Mouse (Mus musculus): Measurements from ENCODE around the gene Ccdc177. TPM values are rescaled to one million over a fixed set of nuclear protein-coding genes. Genes with fewer than 3 reads are reported as not detected.
A peak's percentile ranks its signal among the peaks of the same experiment; 100 is the strongest.

The Ccdc177 gene
- polyA plus RNA-seq, 1 experiment from 2014 or later = 0.17 TPM

GRCm38 (mm10) chr12:80782190-80782589 is 21.7 kb upstream of the Ccdc177 start:
- Histone ChIP-seq H3K4me1 (peaks cover 3% of the 10 kb centered on the region; the same call in 1 of the 2 replicates), H3K36me3 (no peaks in the 10 kb centered on the region), H3K27me3 (replicated peaks) (no peaks in the 10 kb centered on the region), H3K4me3 (replicated peaks) (no peak overlapping the region), H3K9ac (no peak overlapping the region), H3K9me3 (no peaks in the 10 kb centered on the region), H3K4me2 (no peak overlapping the region), H3K27ac (no peak overlapping the region)
- ATAC-seq (ENCODE audit: insufficient read depth, low FRiP score, low read depth) = no peak
- WGBS = 61% methylated on average over 3 of the region's 3 CpGs

- Histone ChIP-seq H3K4me1 (no peaks in the 10 kb centered on the region), H3K4me2 (no peak overlapping the region), H3K27me3 (replicated peaks) (no peaks in the 10 kb centered on the region), H3K36me3 (no peaks in the 10 kb centered on the region), H3K4me3 (replicated peaks) (no peak overlapping the region), H3K27ac (no peak overlapping the region), H3K9me3 (no peaks in the 10 kb centered on the region), H3K9ac (no peak overlapping the region)
- no peak for ATAC-seq (ENCODE audit: insufficient read depth, low FRiP score, low read depth)
- 93% methylated on average over 4 of the region's 4 CpGs for WGBS
Observed at GRCm38 (mm10) chr12:80779760-80780159, 19.3 kb upstream of the Ccdc177 start.

- Histone ChIP-seq H3K4me2 (no peak overlapping the region), H3K4me1 (no peaks in the 10 kb centered on the region)
- 72% methylated on average over 16 of the region's 16 CpGs for WGBS
Observed at GRCm38 (mm10) chr12:80778188-80778936, 17.9 kb upstream of the Ccdc177 start.

GRCm38 (mm10) chr12:80776046-80776634 is 15.7 kb upstream of the Ccdc177 start:
- no peak for ATAC-seq (ENCODE audit: insufficient read depth, low FRiP score, low read depth)

More at GRCm38 (mm10) chr12:80778188-80778936, 17.9 kb upstream of the Ccdc177 start:
- H3K9ac ChIP-seq = no peak overlapping the region
- H3K9me3 ChIP-seq = no peaks in the 10 kb centered on the region
- H3K36me3 ChIP-seq = no peaks in the 10 kb centered on the region
- no peak overlapping the region for H3K27ac ChIP-seq
- no peaks in the 10 kb centered on the region for H3K27me3 ChIP-seq (replicated peaks)
- no peak overlapping the region for H3K4me3 ChIP-seq (replicated peaks)
- peak; percentile 94 for ATAC-seq (ENCODE audit: insufficient read depth, low FRiP score, low read depth)

GRCm38 (mm10) chr12:80774786-80775185 is 14.3 kb upstream of the Ccdc177 start:
- Histone ChIP-seq H3K4me2 (no peak overlapping the region), H3K9ac (no peak overlapping the region), H3K27ac (no peak overlapping the region), H3K27me3 (replicated peaks) (no peaks in the 10 kb centered on the region), H3K4me1 (no peaks in the 10 kb centered on the region), H3K4me3 (replicated peaks) (no peak overlapping the region), H3K9me3 (no peaks in the 10 kb centered on the region), H3K36me3 (no peaks in the 10 kb centered on the region)
- 61% methylated on average over 7 of the region's 7 CpGs for WGBS
- ATAC-seq (ENCODE audit: insufficient read depth, low FRiP score, low read depth) = no peak

More at GRCm38 (mm10) chr12:80776046-80776634, 15.7 kb upstream of the Ccdc177 start:
- H3K36me3 ChIP-seq = no peaks in the 10 kb centered on the region
- no peaks in the 10 kb centered on the region for H3K4me1 ChIP-seq
- no peak overlapping the region for H3K4me3 ChIP-seq (replicated peaks)
- no peak overlapping the region for H3K9ac ChIP-seq
- WGBS = 65% methylated on average over 4 of the region's 4 CpGs
- no peak overlapping the region for H3K27ac ChIP-seq
- no peak overlapping the region for H3K4me2 ChIP-seq
- no peaks in the 10 kb centered on the region for H3K27me3 ChIP-seq (replicated peaks)
- no peaks in the 10 kb centered on the region for H3K9me3 ChIP-seq

- H3K27me3 ChIP-seq (replicated peaks) = no peaks in the 10 kb centered on the region
- WGBS = 19% methylated on average over 11 of the region's 11 CpGs
- no peaks in the 10 kb centered on the region for H3K4me1 ChIP-seq
- peak; percentile 79 for ATAC-seq (ENCODE audit: insufficient read depth, low FRiP score, low read depth)
- H3K9me3 ChIP-seq = no peaks in the 10 kb centered on the region
- no peak overlapping the region for H3K4me3 ChIP-seq (replicated peaks)
- H3K9ac ChIP-seq = no peak overlapping the region
- H3K4me2 ChIP-seq = peak overlapping the region; percentile 17; the same call in 1 of the 2 replicates
- no peaks in the 10 kb centered on the region for H3K36me3 ChIP-seq
- H3K27ac ChIP-seq = no peak overlapping the region
Observed at GRCm38 (mm10) chr12:80769697-80770096, 9.2 kb upstream of the Ccdc177 start.

GRCm38 (mm10) chr12:80764116-80764515 is 3.6 kb upstream of the Ccdc177 start:
- Histone ChIP-seq H3K4me3 (replicated peaks) (no peak overlapping the region), H3K9ac (no peak overlapping the region), H3K9me3 (no peaks in the 10 kb centered on the region), H3K4me2 (no peak overlapping the region), H3K4me1 (peaks cover 14% of the 10 kb centered on the region), H3K27ac (no peak overlapping the region), H3K27me3 (replicated peaks) (peaks cover 33% of the 10 kb centered on the region), H3K36me3 (no peaks in the 10 kb centered on the region)
- no peak for ATAC-seq (ENCODE audit: insufficient read depth, low FRiP score, low read depth)
- 64% methylated on average over 4 of the region's 4 CpGs for WGBS

- Histone ChIP-seq H3K4me1 (peaks cover 24% of the 10 kb centered on the region), H3K36me3 (no peaks in the 10 kb centered on the region), H3K4me3 (replicated peaks) (no peak overlapping the region), H3K9me3 (no peaks in the 10 kb centered on the region), H3K27ac (no peak overlapping the region), H3K4me2 (no peak overlapping the region), H3K9ac (no peak overlapping the region), H3K27me3 (replicated peaks) (peaks cover 44% of the 10 kb centered on the region)
- ATAC-seq (ENCODE audit: insufficient read depth, low FRiP score, low read depth) = no peak
- WGBS = 71% methylated on average over 5 of the region's 5 CpGs
Observed at GRCm38 (mm10) chr12:80762982-80763381, 2.5 kb upstream of the Ccdc177 start.

- Histone ChIP-seq H3K27ac (no peak overlapping the region), H3K9ac (no peak overlapping the region), H3K9me3 (no peaks in the 10 kb centered on the region), H3K27me3 (replicated peaks) (peaks cover 74% of the 10 kb centered on the region), H3K4me3 (replicated peaks) (peak overlapping the region; percentile 56), H3K36me3 (no peaks in the 10 kb centered on the region), H3K4me2 (peak overlapping the region; percentile 99), H3K4me1 (peaks cover 32% of the 10 kb centered on the region)
- ATAC-seq (ENCODE audit: insufficient read depth, low FRiP score, low read depth) = no peak
- 5% methylated on average over 22 of the region's 22 CpGs for WGBS
Observed at GRCm38 (mm10) chr12:80759713-80760395, 633 bp downstream of the Ccdc177 start.

- WGBS = 10% methylated on average over 13 of the region's 13 CpGs
- ATAC-seq (ENCODE audit: insufficient read depth, low FRiP score, low read depth) = no peak
- no peak overlapping the region for H3K9ac ChIP-seq
- no peak overlapping the region for H3K27ac ChIP-seq
- peak overlapping the region; percentile 99 for H3K4me2 ChIP-seq
- no peaks in the 10 kb centered on the region for H3K36me3 ChIP-seq
- peak overlapping the region; percentile 56 for H3K4me3 ChIP-seq (replicated peaks)
- peaks cover 75% of the 10 kb centered on the region for H3K27me3 ChIP-seq (replicated peaks)
- peaks cover 32% of the 10 kb centered on the region for H3K4me1 ChIP-seq
- H3K9me3 ChIP-seq = no peaks in the 10 kb centered on the region
Observed at GRCm38 (mm10) chr12:80759387-80759712, 1.1 kb downstream of the Ccdc177 start.

- no peak overlapping the region for H3K9ac ChIP-seq
- peak overlapping the region; percentile 99 for H3K4me2 ChIP-seq
- 3% methylated on average over 91 of the region's 92 CpGs for WGBS
- ATAC-seq (ENCODE audit: insufficient read depth, low FRiP score, low read depth) = no peak
- H3K27me3 ChIP-seq (replicated peaks) = peaks cover 71% of the 10 kb centered on the region
- no peak overlapping the region for H3K27ac ChIP-seq
- no peaks in the 10 kb centered on the region for H3K9me3 ChIP-seq
- no peaks in the 10 kb centered on the region for H3K36me3 ChIP-seq
- H3K4me3 ChIP-seq (replicated peaks) = peak overlapping the region; percentile 56
- peaks cover 32% of the 10 kb centered on the region for H3K4me1 ChIP-seq
Observed at GRCm38 (mm10) chr12:80758559-80759386, 1.7 kb downstream of the Ccdc177 start.

Measured in stomach, embryonic 15.5 days (tissue).